23 mouse cellular contexts compared by ENCODE assay signal in the genomic region with DNA sequence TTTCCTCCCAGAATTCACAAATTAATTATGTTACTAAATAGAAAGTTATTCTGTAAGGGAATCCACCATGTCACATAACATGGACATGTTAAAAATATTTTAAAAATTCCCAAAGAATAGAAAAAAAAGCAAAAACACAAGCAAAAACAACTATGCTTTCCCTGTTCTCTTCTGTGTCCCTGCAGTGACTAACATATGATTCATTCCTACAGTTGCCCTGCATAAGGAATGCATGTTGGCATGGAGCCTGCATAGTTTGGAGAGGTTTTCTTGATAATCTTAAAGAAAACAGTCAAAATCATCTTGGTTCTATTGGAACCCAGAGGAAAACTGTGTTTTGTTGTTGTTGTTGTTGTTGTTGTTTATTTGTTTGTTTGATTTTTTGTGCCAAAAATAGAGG. TPM values are rescaled to one million over a fixed set of nuclear protein-coding genes. Genes with fewer than 3 reads are reported as not detected.
"Had no signal": no experiment of that assay in that cellular context is flagged by ENCODE, and none has a peak within 500 bp of the region (broad histone marks: within the 10 kb centered on the region; RNA-seq: fewer than 3 reads in every experiment).

No protein-coding gene starts in this region.

- H3K27me3 ChIP-seq: kidney, embryonic 15.5 days; liver, embryonic 13.5 days; megakaryocyte, embryonic 14.5 days; midbrain, embryonic 13.5 days; neural tube, embryonic 12.5 days; neural tube, embryonic 15.5 days had no signal

- H3K9me3 ChIP-seq: kidney, embryonic 15.5 days; liver, embryonic 13.5 days; megakaryocyte, embryonic 14.5 days; midbrain, embryonic 10.5 days; midbrain, embryonic 13.5 days; neural tube, embryonic 12.5 days; neural tube, embryonic 15.5 days had no signal

- H3K4me3 ChIP-seq: kidney, embryonic 15.5 days; left cerebral cortex, adult 2 months; liver, embryonic 13.5 days; megakaryocyte, embryonic 14.5 days; midbrain, embryonic 10.5 days; midbrain, embryonic 13.5 days; neural tube, embryonic 12.5 days; neural tube, embryonic 15.5 days had no signal

- H3K27ac ChIP-seq: kidney, embryonic 15.5 days; left cerebral cortex, adult 2 months; liver, embryonic 13.5 days; midbrain, embryonic 10.5 days; midbrain, embryonic 13.5 days; neural tube, embryonic 12.5 days; neural tube, embryonic 15.5 days; stomach, postnatal 0 days had no signal

- H3K4me1 ChIP-seq: kidney, embryonic 15.5 days; liver, embryonic 13.5 days; midbrain, embryonic 10.5 days; midbrain, embryonic 13.5 days; neural tube, embryonic 12.5 days; neural tube, embryonic 15.5 days had no signal

- DNase-seq: kidney, adult 8-10 months; kidney, postnatal 10 days; kidney, postnatal 36 days; layer of hippocampus, postnatal 36 days; liver, embryonic 13.5 days; lung, adult 2 months; thymus, adult 2 months; thymus, postnatal 14 days; thymus, postnatal 4 days had no signal

- H3K4me2 ChIP-seq: kidney, embryonic 15.5 days; liver, embryonic 13.5 days; midbrain, embryonic 13.5 days; neural tube, embryonic 12.5 days; neural tube, embryonic 15.5 days had no signal

- H3K9ac ChIP-seq: kidney, embryonic 15.5 days; liver, embryonic 13.5 days; midbrain, embryonic 13.5 days; neural tube, embryonic 12.5 days; neural tube, embryonic 15.5 days had no signal

- H3K36me3 ChIP-seq: kidney, embryonic 15.5 days; liver, embryonic 13.5 days; midbrain, embryonic 10.5 days; midbrain, embryonic 13.5 days; neural tube, embryonic 12.5 days; neural tube, embryonic 15.5 days had no signal

- ATAC-seq: lung, postnatal 0 days; midbrain, embryonic 13.5 days had no signal

RNA-seq across cellular contexts. Expression of a gene that starts 50.1 kb away (rescaled TPM):
- total RNA-seq: layer of hippocampus, adult 8-10 months; layer of hippocampus, postnatal 10 days; layer of hippocampus, postnatal 36 days; left cerebral cortex, adult 2 months; left cerebral cortex, postnatal 10 days; left cerebral cortex, postnatal 36 days; liver, adult 2 months had no signal
- polyA plus RNA-seq: liver, adult 2 months; liver, embryonic 13.5 days; midbrain, embryonic 10.5 days; midbrain, embryonic 13.5 days; neural tube, embryonic 12.5 days; neural tube, embryonic 15.5 days had no signal
